Comparison of ENCODE assay signal across 18 mouse cellular contexts in the genomic region with DNA sequence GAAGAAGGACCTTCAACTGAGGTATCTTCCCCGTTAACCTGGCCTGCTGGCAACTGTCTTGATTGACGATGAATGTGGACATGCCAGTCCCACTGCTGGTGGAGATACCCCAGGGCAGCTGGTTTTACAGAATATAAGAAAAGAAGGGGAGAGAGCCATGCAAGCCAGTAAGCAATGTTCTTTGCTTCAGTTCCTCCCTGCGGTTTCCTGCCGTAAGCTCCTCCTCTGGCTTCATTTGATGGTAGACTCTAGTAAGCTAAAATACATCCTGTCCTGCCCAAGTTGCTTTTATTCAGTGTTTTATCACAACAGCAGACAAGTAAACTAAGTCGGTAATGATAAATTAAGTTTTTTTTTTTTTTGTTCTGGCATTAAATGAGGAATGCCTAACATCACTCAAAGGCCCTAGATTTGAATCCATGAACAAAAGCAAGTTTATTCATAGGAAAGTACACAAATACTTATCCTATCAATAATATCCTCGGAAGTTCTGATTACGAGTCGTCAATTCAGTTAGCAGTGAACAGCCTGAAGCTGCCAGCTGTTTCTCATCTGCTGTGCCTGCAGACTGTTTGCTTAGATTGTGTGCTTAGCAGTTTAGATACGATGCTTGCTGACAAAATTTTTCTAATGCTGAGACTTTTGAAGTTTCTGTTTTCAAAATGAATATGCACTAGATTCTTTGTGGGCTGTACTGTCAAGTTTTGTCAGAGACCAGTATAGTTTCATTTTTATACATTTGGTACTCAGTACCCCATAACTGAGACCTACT. TPM values are rescaled to one million over a fixed set of nuclear protein-coding genes. Genes with fewer than 3 reads are reported as not detected.
DNase-seq lines count a peak whose midpoint lies in the region; ATAC-seq and TF ChIP-seq lines count a peak whose summit lies in the region.
"Had no signal": no experiment of that assay in that cellular context is flagged by ENCODE, and none has a peak within 500 bp of the region (broad histone marks: within the 10 kb centered on the region; RNA-seq: fewer than 3 reads in every experiment).

No protein-coding gene starts in this region.

- H3K4me2 ChIP-seq in lung, embryonic 16.5 days (ENCODE audit: low read depth, low read length) = no peak overlapping the region
- H3K4me2 ChIP-seq: embryonic facial prominence, embryonic 15.5 days; forebrain, embryonic 12.5 days; intestine, embryonic 15.5 days; midbrain, embryonic 15.5 days had no signal

- peak; percentile 18 for DNase-seq in embryo, embryonic 10.5 days (ENCODE audit: low spot score)
- no peak for DNase-seq in embryo, embryonic 9.5 days (ENCODE audit: extremely low spot score)
- DNase-seq in lung, adult 2 months = no peak
- no peak for DNase-seq in retina, postnatal 1 day
- DNase-seq in ovary, postnatal 10 days (ENCODE audit: low spot score) = no peak
- DNase-seq: adrenal gland, postnatal 14 days; cerebellum, postnatal 14 days; heart, postnatal 36 days; kidney, postnatal 25 days had no signal

- no peak for TF ChIP-seq POLR2A in lung, adult 2 months (IDR thresholded peaks at IDR 0.05; ENCODE audit: borderline replicate concordance, extremely low read depth, low read depth, low read length)

- no peaks in the 10 kb centered on the region for H3K9me3 ChIP-seq in lung, embryonic 16.5 days (ENCODE audit: control insufficient read depth, low read length)
- H3K9me3 ChIP-seq: embryonic facial prominence, embryonic 15.5 days; forebrain, embryonic 12.5 days; intestine, embryonic 15.5 days; midbrain, embryonic 15.5 days had no signal

- no peaks in the 10 kb centered on the region for H3K36me3 ChIP-seq in lung, embryonic 16.5 days (ENCODE audit: control insufficient read depth, insufficient read depth, low read length)
- H3K36me3 ChIP-seq: embryonic facial prominence, embryonic 15.5 days; forebrain, embryonic 12.5 days; intestine, embryonic 15.5 days; midbrain, embryonic 15.5 days had no signal

- TF ChIP-seq CTCF in lung, adult 2 months (IDR thresholded peaks at IDR 0.05; ENCODE audit: insufficient read depth, low read length) = no peak

- H3K4me1 ChIP-seq in lung, embryonic 16.5 days (replicated peaks; ENCODE audit: control insufficient read depth, insufficient read depth, low read length) = no peaks in the 10 kb centered on the region
- no peaks in the 10 kb centered on the region for H3K4me1 ChIP-seq in lung, adult 2 months (ENCODE audit: control insufficient read depth, insufficient read depth, low read length)
- H3K4me1 ChIP-seq: embryonic facial prominence, embryonic 15.5 days; forebrain, embryonic 12.5 days; intestine, embryonic 15.5 days; midbrain, embryonic 15.5 days had no signal

- H3K9ac ChIP-seq in lung, embryonic 16.5 days (ENCODE audit: low read length) = no peak overlapping the region
- H3K9ac ChIP-seq: embryonic facial prominence, embryonic 15.5 days; forebrain, embryonic 12.5 days; intestine, embryonic 15.5 days; midbrain, embryonic 15.5 days had no signal

- no peaks in the 10 kb centered on the region for H3K27me3 ChIP-seq in lung, embryonic 16.5 days (ENCODE audit: control insufficient read depth, insufficient read depth, low read depth, low read length)
- H3K27me3 ChIP-seq: embryonic facial prominence, embryonic 15.5 days; forebrain, embryonic 12.5 days; intestine, embryonic 15.5 days; midbrain, embryonic 15.5 days had no signal

- H3K27ac ChIP-seq in lung, embryonic 16.5 days (ENCODE audit: low read length) = peak overlapping the region; percentile 60
- H3K27ac ChIP-seq: embryonic facial prominence, embryonic 15.5 days; forebrain, embryonic 12.5 days; intestine, embryonic 15.5 days; left cerebral cortex, adult 2 months; macrophage; midbrain, embryonic 15.5 days had no signal

- peak; percentile 79 for ATAC-seq in lung, embryonic 16.5 days (ENCODE audit: low read depth)
- ATAC-seq in hematopoietic stem cell, adult 5-6 weeks (replicated peaks in 1 of 2; ENCODE audit: insufficient read depth in 1 of 2, low FRiP score in 2 of 2, low TSS enrichment in 1 of 2, low read depth in 1 of 2, poor library complexity in 2 of 2, severe bottlenecking in 2 of 2) = peak; percentile 90 to 98
- ATAC-seq in neutrophil, adult 5-6 weeks (ENCODE audit: extremely low read depth, insufficient number of reproducible peaks, low FRiP score, poor library complexity, severe bottlenecking) = peak; percentile 79
- ATAC-seq: intestine, embryonic 15.5 days; midbrain, embryonic 15.5 days had no signal

- no peak overlapping the region for H3K4me3 ChIP-seq in lung, embryonic 16.5 days (ENCODE audit: low read length)
- H3K4me3 ChIP-seq in lung, adult 2 months (replicated peaks; ENCODE audit: extremely low read depth, low read depth, low read length) = no peak overlapping the region
- H3K4me3 ChIP-seq: embryonic facial prominence, embryonic 15.5 days; forebrain, embryonic 12.5 days; intestine, embryonic 15.5 days; left cerebral cortex, adult 2 months; midbrain, embryonic 15.5 days had no signal

- 37% methylated on average over 9 of the region's 9 CpGs for WGBS in lung, embryonic 16.5 days
- 48% methylated on average over 9 of the region's 9 CpGs for WGBS in lung, adult 2 months

RNA-seq across cellular contexts. Expression of a gene that starts 14.0 kb away (rescaled TPM):
- polyA plus RNA-seq in lung, embryonic 16.5 days (2015; fragmentation: Nextera tagmentation; extraction: Ambion mirVana) = 14.1 and 16.3 TPM in 2 replicates
- polyA plus RNA-seq in lung, adult 2 months (2012; rRNA removed) = 1.2 and 2.7 TPM in 2 replicates
- 2.8 and 3.4 TPM in 2 replicates for total RNA-seq in hematopoietic stem cell, adult 5-6 weeks (2017)
- total RNA-seq in neutrophil, adult 5-6 weeks (2017) = 2.1 and 2.7 TPM in 2 replicates
